Mouse (Mus musculus) forebrain, embryonic 16.5 days (tissue): ENCODE measurements around the gene Cblb. TPM values are rescaled to one million over a fixed set of nuclear protein-coding genes. Genes with fewer than 3 reads are reported as not detected.

Experiments
- ATAC-seq: fragments of 200-750 bp; cut with Nextera tagmentation; 2 replicates; pipeline ENCODE4 v1.8.0; 2017; ENCODE audit warnings: mild to moderate bottlenecking, moderate library complexity
- H3K27ac ChIP-seq: fragments of 300-500 bp; sonication (generic); 2 replicates; pipeline ENCODE4 v1.5.1; 2014; ENCODE audit warnings: low read length, control low read depth
- H3K27me3 ChIP-seq: fragments of 300-500 bp; sonication (generic); replicated peaks from 2 replicates; pipeline ENCODE4 v1.6.1; 2014; ENCODE audit warnings: low read length; ENCODE audit not compliant: control insufficient read depth, insufficient read depth
- H3K36me3 ChIP-seq: fragments of 300-500 bp; sonication (generic); 2 replicates; pipeline ENCODE4 v1.6.1; 2014; ENCODE audit not compliant: control insufficient read depth, insufficient read depth
- H3K4me1 ChIP-seq: fragments of 300-500 bp; sonication (generic); replicated peaks from 2 replicates; pipeline ENCODE4 v1.6.1; 2014; ENCODE audit warnings: low read length; ENCODE audit not compliant: control insufficient read depth, insufficient read depth
- H3K4me2 ChIP-seq: fragments of 300-500 bp; sonication (generic); 2 replicates; pipeline ENCODE4 v1.6.1; 2014; ENCODE audit warnings: mild to moderate bottlenecking, low read length, control low read depth
- H3K4me3 ChIP-seq: fragments of 300-500 bp; sonication (generic); replicated peaks from 2 replicates; pipeline ENCODE4 v1.5.1; 2014; ENCODE audit warnings: mild to moderate bottlenecking, low read length, control low read depth
- H3K9ac ChIP-seq: fragments of 300-500 bp; sonication (generic); replicated peaks from 2 replicates; pipeline ENCODE4 v1.6.1; 2014; ENCODE audit warnings: low read depth, low read length, control low read depth
- H3K9me3 ChIP-seq: fragments of 300-500 bp; sonication (generic); 2 replicates; pipeline ENCODE4 v1.6.1; 2016; ENCODE audit warnings: low read length; ENCODE audit not compliant: control insufficient read depth
- WGBS: fragments of 180-500 bp; shearing (Covaris S2); extraction: QIAGEN DNeasy Blood & Tissue Kit; methylation state at CpG from one replicate; pipeline ENCODE4 v1.1.7; 2014; 5-methylcytosine and 5-hydroxymethylcytosine counted together
- polyA plus RNA-seq: library from polyadenylated mRNA; unstranded; fragments of >200 nt; fragmentation: Nextera tagmentation; extraction: Ambion mirVana; gene quantifications from 2 replicates; pipeline ENCODE4 v1.2.1, GENCODE M21; 2015

Cblb gene
- polyA plus RNA-seq, 1 experiment from 2014 or later, result 21.3 TPM

DNA sequence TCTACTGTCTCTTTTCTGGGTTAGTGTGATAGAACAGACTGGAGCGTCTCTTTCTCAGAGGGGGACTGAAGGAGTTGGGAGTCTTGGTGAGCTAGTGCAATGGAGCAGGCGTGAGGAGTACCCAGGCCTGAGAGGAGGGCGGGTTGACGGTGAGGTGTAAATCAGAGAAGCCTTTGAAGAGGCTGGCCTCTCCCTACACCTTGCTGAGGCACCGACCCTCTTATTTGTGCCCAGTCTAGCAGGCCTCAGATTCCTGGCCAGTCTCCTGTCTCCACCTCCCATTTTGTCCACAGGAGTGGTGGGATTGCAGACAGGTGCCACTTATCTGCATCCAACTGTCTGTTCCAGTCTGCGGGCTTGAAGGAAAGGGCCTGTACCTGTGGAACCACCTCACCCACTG lies 117.0 kb downstream of the Cblb start:
- Histone ChIP-seq H3K4me1 (peaks cover 12% of the 10 kb centered on the region), H3K27me3 (no peaks in the 10 kb centered on the region), H3K9me3 (no peaks in the 10 kb centered on the region), H3K36me3 (peaks cover 10% of the 10 kb centered on the region), H3K4me3 (no peak overlapping the region), H3K9ac (no peak overlapping the region), H3K4me2 (no peak overlapping the region), H3K27ac (no peak overlapping the region)
- 95% methylated on average over 6 of the region's 6 CpGs for WGBS
- ATAC-seq, result no peak

- ATAC-seq, result no peak
- peaks cover 12% of the 10 kb centered on the region for H3K4me1 ChIP-seq
- H3K27ac ChIP-seq, result no peak overlapping the region
- H3K9ac ChIP-seq, result no peak overlapping the region
- H3K27me3 ChIP-seq, result no peaks in the 10 kb centered on the region
- H3K4me2 ChIP-seq, result no peak overlapping the region
- H3K4me3 ChIP-seq, result no peak overlapping the region
- no peaks in the 10 kb centered on the region for H3K9me3 ChIP-seq
- WGBS, result 68% methylated on average over 6 of the region's 6 CpGs
- peaks cover 6% of the 10 kb centered on the region; the same call in 1 of the 2 replicates for H3K36me3 ChIP-seq
Observed at GRCm38 (mm10) chr16:52149135-52149769, 118.2 kb downstream of the Cblb start.

DNA sequence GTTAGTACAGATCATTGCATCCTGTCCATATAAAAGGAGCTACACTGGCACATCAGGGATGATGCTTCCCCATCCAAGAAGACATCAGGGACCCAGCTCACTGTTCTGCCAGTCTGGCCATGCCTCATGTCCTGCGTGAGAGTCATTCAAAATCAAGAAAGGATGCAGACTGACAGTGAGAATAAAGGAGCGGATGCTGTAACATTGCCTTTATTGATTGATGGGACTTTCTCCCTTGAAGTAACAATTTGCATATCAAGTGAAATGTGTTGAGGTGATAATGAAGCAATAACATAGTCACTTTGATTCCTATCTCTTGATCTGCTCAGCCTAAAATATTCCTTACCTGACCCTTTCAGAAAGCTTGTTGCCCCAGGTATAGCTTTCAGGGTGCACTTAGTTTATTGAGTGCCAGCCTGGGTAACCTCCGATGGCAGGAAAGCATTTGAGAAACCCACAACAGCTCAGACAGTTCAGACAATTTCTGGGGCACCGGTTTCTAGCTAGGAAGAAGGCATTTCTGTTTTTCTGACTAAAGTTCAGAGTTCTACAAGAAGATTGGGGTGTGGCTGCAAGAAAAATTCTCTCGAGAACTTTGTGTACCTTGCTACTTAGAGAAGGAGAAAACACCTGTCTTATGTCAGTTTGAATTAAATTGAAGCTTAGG lies 124.1 kb downstream of the Cblb start:
- Histone ChIP-seq H3K4me1 (no peaks in the 10 kb centered on the region), H3K4me3 (no peak overlapping the region), H3K27ac (no peak overlapping the region), H3K27me3 (no peaks in the 10 kb centered on the region), H3K9ac (no peak overlapping the region), H3K4me2 (no peak overlapping the region), H3K36me3 (peaks cover 8% of the 10 kb centered on the region; the same call in 1 of the 2 replicates), H3K9me3 (no peaks in the 10 kb centered on the region)
- WGBS, result 92% methylated on average over 5 of the region's 5 CpGs
- no peak for ATAC-seq

DNA sequence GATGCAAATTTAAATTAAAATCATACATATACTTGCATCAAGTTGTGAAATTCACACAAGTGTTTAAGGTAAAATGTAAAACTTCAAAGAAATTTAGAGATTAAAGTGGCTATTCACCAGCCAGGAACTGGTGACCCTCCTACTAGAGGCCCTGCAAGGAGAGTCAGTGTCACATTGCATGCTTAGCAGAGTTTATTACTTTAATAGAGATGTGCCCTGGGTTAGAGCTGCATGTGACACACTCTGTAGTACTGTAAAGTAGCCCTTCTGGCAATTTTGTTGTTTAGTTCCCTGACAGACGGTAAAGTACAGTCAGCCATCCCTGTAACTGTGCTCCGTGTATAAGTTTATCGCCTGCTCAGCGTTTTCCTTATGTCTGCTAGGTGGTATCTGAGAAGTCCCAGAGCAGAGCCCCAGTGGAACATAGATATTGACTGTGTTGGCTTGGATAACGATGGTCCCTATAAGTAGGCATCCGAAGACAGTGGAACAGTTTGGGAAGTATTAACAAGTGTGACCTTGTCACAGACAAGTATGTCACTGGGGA lies 129.0 kb downstream of the Cblb start:
- Histone ChIP-seq H3K27ac (no peak overlapping the region), H3K4me3 (no peak overlapping the region), H3K36me3 (peaks cover 5% of the 10 kb centered on the region; the same call in 1 of the 2 replicates), H3K4me1 (no peaks in the 10 kb centered on the region), H3K27me3 (no peaks in the 10 kb centered on the region), H3K9me3 (no peaks in the 10 kb centered on the region), H3K9ac (no peak overlapping the region), H3K4me2 (no peak overlapping the region)
- WGBS, result 85% methylated on average over 6 of the region's 6 CpGs
- ATAC-seq, result no peak

DNA sequence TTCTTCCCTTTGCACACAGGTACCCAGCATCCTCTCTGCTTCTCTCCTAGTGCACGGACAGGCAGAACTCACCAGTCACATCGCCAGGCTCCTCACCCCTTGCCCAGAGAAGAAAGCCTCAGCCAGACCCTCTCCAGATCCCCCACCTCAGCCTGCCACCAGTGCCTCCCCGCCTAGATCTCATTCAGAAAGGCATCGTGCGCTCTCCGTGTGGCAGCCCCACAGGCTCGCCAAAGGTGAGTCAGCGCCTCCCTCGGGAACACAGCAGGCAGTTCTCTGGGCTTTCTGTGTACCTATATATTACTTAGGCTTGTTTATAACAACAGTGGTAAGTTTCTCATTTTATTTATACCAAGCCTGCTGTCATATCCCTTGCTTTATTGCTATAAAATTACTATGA lies 133.2 kb downstream of the Cblb start:
- Histone ChIP-seq H3K4me1 (no peaks in the 10 kb centered on the region), H3K4me3 (no peak overlapping the region), H3K36me3 (peaks cover 12% of the 10 kb centered on the region), H3K9me3 (no peaks in the 10 kb centered on the region), H3K27me3 (no peaks in the 10 kb centered on the region), H3K9ac (no peak overlapping the region), H3K4me2 (no peak overlapping the region), H3K27ac (no peak overlapping the region)
- ATAC-seq, result no peak
- 82% methylated on average over 9 of the region's 9 CpGs for WGBS

- Histone ChIP-seq H3K4me3 (no peak overlapping the region), H3K27me3 (no peaks in the 10 kb centered on the region), H3K27ac (no peak overlapping the region), H3K4me1 (no peaks in the 10 kb centered on the region), H3K9ac (no peak overlapping the region), H3K9me3 (no peaks in the 10 kb centered on the region), H3K4me2 (no peak overlapping the region), H3K36me3 (peaks cover 3% of the 10 kb centered on the region)
- ATAC-seq, result no peak
Observed at GRCm38 (mm10) chr16:52173253-52173652, 142.2 kb downstream of the Cblb start.

GRCm38 (mm10) chr16:52179839-52180238 lies 148.8 kb downstream of the Cblb start:
- 92% methylated on average over 3 of the region's 3 CpGs for WGBS
- Histone ChIP-seq H3K36me3 (no peaks in the 10 kb centered on the region), H3K27ac (no peak overlapping the region), H3K4me2 (no peak overlapping the region), H3K9me3 (no peaks in the 10 kb centered on the region), H3K4me1 (no peaks in the 10 kb centered on the region), H3K9ac (no peak overlapping the region), H3K27me3 (no peaks in the 10 kb centered on the region), H3K4me3 (no peak overlapping the region)
- no peak for ATAC-seq

GRCm38 (mm10) chr16:52182057-52182456 lies 151.0 kb downstream of the Cblb start:
- WGBS, result 86% methylated on average over 7 of the region's 7 CpGs
- H3K9ac ChIP-seq, result no peak overlapping the region
- H3K27me3 ChIP-seq, result no peaks in the 10 kb centered on the region
- ATAC-seq, result no peak
- H3K4me3 ChIP-seq, result no peak overlapping the region
- no peak overlapping the region for H3K27ac ChIP-seq
- H3K36me3 ChIP-seq, result no peaks in the 10 kb centered on the region; the same call in 1 of the 2 replicates
- H3K4me2 ChIP-seq, result no peak overlapping the region
- H3K9me3 ChIP-seq, result no peaks in the 10 kb centered on the region
- no peaks in the 10 kb centered on the region for H3K4me1 ChIP-seq

DNA sequence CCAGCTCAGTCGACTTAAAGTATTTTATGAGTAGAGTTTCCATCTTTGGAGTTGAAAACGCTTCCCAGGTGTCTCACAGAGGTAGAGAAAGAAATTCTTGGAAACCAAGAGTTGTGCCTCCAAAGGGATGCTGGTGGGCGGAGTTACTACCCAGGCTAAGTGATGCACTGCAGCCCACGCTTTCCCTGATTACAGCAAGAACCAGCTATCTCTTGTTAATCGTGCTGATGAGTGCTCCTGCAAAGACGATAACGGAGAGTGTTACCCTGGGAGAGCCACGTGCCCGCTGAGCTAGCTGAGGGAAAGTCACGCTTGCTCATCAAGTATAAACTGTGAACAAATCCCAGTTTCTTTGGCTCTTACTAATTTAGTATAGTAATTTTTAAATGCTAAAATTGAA lies 153.3 kb downstream of the Cblb start:
- H3K27ac ChIP-seq, result no peak overlapping the region
- ATAC-seq, result no peak
- no peaks in the 10 kb centered on the region for H3K9me3 ChIP-seq
- 89% methylated on average over 10 of the region's 10 CpGs for WGBS
- H3K4me2 ChIP-seq, result no peak overlapping the region
- no peaks in the 10 kb centered on the region for H3K4me1 ChIP-seq
- H3K36me3 ChIP-seq, result no peaks in the 10 kb centered on the region; the same call in 1 of the 2 replicates
- H3K9ac ChIP-seq, result no peak overlapping the region
- H3K4me3 ChIP-seq, result no peak overlapping the region
- no peaks in the 10 kb centered on the region for H3K27me3 ChIP-seq
